Mouse (Mus musculus) left cerebral cortex, postnatal 25 days (tissue): ENCODE results near the gene Hspa14. TPM values are rescaled to one million over a fixed set of nuclear protein-coding genes. Genes with fewer than 3 reads are reported as not detected.

ENCODE experiments used
- DNase-seq, 2 experiments: peaks; one replicate each; pipeline ENCODE4 v3.0.0; 2022; ENCODE audit warnings: low spot score in 2 of 2, mixed read lengths in 1 of 2
- intact Hi-C: fragments of 180-260 bp; cut with DNase I; formaldehyde crosslinking; loops from one replicate; pipeline ENCODE4 v1.15.1; 2025
- total RNA-seq, 2 experiments: library from RNA; stranded (reverse); gene quantifications; 2 replicates each; pipeline ENCODE4 v1.2.3; 2021

The Hspa14 gene
- total RNA-seq = 10 to 100 TPM; 42.8 to 46.9 TPM

GRCm38 (mm10) chr2:3512552-3513454 lies at the start of gene Hspa14, which contains the start of the genes Gm45902 and Cdnf:
Gene Hspa14 (minus strand): TSS chr2:3512814.
Gene Gm45902 (minus strand): TSS chr2:3512790.
Gene Cdnf (plus strand): TSS chr2:3513030.
- intact Hi-C loops = loop anchor here (2.0 to 5.0 kb wide), 2 partner anchors 38 to 96 kb away; partner anchors contain the start of gene Suv39h2
- DNase-seq = peak; percentile 98 to 99

- intact Hi-C loops = loop anchor here (1.0 to 10.0 kb wide), 3 partner anchors 224 to 948 kb away; no protein-coding TSS in a partner anchor
- peak; percentile 61 to 62 for DNase-seq
These were observed 34.0 kb upstream of the Hspa14 start for GRCm38 (mm10) chr2:3546588-3546987.

GRCm38 (mm10) chr2:3546055-3546454 lies 33.4 kb upstream of the Hspa14 start:
- intact Hi-C loops = loop anchor here (1.0 to 10.0 kb wide), 3 partner anchors 225 to 949 kb away; no protein-coding TSS in a partner anchor
- no peak for DNase-seq

- DNase-seq = no peak
- intact Hi-C loops = loop anchor here (10.0 kb wide), 1 partner anchor 953 kb away; no protein-coding TSS in a partner anchor
These were observed 28.9 kb upstream of the Hspa14 start for GRCm38 (mm10) chr2:3541307-3542079.

DNA sequence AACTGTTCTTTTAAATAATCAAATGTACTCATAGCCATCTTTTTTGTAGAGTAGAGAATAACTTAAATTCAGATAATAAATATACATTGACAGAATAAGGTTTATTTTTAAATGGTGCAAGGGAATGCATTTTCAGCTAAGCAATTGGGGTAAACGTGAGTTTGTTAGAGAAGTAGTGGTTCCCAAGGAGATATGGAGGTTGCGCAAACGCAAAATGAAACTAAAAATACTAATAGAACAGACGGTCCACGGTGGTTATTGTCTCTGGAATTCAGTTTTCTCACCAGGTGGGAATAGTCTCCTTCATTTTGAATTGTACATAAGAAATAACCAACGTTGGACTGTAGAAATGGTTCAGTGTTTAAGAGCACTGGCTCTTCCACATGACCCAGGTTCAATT lies 13.7 kb upstream of the Hspa14 start:
- intact Hi-C loops = no loop called here
- no peak for DNase-seq

GRCm38 (mm10) chr2:3522558-3522957 lies 9.9 kb upstream of the Hspa14 start:
- DNase-seq = no peak
- intact Hi-C loops = no loop called here

DNA sequence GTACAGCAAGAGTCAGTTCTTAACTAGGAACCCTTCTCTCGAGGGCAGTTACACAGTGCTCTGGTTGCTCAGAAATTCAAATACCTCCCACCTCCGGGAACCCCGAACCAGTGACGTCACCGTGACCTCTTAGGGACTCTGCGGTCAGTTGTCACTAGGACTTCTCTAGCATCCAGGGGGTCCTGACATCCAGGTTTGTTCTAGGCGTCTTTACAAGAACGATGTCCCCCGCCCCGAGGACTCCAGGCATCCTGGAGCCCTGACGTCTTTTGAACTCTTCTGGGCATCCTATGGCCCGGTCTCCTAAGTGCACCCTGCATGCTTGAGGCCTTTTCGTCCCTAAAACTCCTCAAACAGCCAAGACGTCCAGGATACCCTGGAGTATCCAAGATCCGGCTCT lies 538 bp downstream of the Hspa14 start:
- peak in 1 of 2 experiments; percentile 14 for DNase-seq
- intact Hi-C loops = loop anchor here (2.0 to 5.0 kb wide), 2 partner anchors 37 to 95 kb away; partner anchors contain the start of gene Suv39h2

- intact Hi-C loops = no loop called here
- no peak for DNase-seq
These were observed 11.7 kb downstream of the Hspa14 start for GRCm38 (mm10) chr2:3500886-3501285.

GRCm38 (mm10) chr2:3499543-3499942 lies 13.1 kb downstream of the Hspa14 start:
- intact Hi-C loops = no loop called here
- DNase-seq = no peak

- intact Hi-C loops = no loop called here
- DNase-seq = no peak
These were observed 18.7 kb downstream of the Hspa14 start for GRCm38 (mm10) chr2:3493833-3494409.

GRCm38 (mm10) chr2:3489816-3490215 lies 22.8 kb downstream of the Hspa14 start:
- intact Hi-C loops = no loop called here
- DNase-seq = no peak

DNA sequence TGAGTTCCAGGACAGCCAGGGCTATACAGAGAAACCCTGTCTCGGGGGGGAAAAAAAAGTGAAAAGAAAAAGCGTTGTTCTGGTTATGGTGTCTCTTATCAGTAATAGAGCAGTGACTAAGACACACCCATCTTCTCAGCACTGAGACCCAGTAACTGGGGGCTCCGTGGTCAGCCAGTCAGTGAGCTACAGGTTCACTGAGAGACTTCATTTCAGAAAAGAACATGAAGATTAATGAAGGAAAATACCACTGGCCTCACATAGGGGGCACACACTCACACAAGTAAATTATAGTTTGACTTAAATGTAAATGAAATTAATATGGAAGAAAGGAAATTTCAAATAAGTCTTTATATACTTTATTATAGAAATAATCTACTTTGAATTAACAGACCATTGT lies 32.4 kb downstream of the Hspa14 start:
- no peak for DNase-seq
- intact Hi-C loops = no loop called here

GRCm38 (mm10) chr2:3475746-3476251 lies 36.8 kb downstream of the Hspa14 start:
- intact Hi-C loops = loop anchor here (2.0 kb wide), 3 partner anchors 37 to 143 kb away; partner anchors contain the start of genes Cdnf, Dclre1c, Gm45902 and Hspa14
- DNase-seq = no peak

GRCm38 (mm10) chr2:3474861-3475283 lies 37.7 kb downstream of the Hspa14 start, which contains the start of gene Suv39h2:
Gene Suv39h2 (minus strand): TSS chr2:3475031.
- DNase-seq = peak; percentile 95 to 97
- intact Hi-C loops = loop anchor here (2.0 kb wide), 3 partner anchors 38 to 142 kb away; partner anchors contain the start of genes Cdnf, Dclre1c, Gm45902 and Hspa14

- intact Hi-C loops = loop anchor here (2.0 kb wide), 3 partner anchors 38 to 142 kb away; partner anchors contain the start of genes Cdnf, Dclre1c, Gm45902 and Hspa14
These were observed 38.2 kb downstream of the Hspa14 start for GRCm38 (mm10) chr2:3474361-3474805.

GRCm38 (mm10) chr2:3473891-3474290 lies 38.7 kb downstream of the Hspa14 start:
- no peak for DNase-seq
- intact Hi-C loops = loop anchor here (2.0 kb wide), 3 partner anchors 39 to 141 kb away; partner anchors contain the start of genes Cdnf, Dclre1c, Gm45902 and Hspa14

More at GRCm38 (mm10) chr2:3474361-3474805, 38.2 kb downstream of the Hspa14 start:
- DNase-seq = peak; percentile 61 to 66

DNA sequence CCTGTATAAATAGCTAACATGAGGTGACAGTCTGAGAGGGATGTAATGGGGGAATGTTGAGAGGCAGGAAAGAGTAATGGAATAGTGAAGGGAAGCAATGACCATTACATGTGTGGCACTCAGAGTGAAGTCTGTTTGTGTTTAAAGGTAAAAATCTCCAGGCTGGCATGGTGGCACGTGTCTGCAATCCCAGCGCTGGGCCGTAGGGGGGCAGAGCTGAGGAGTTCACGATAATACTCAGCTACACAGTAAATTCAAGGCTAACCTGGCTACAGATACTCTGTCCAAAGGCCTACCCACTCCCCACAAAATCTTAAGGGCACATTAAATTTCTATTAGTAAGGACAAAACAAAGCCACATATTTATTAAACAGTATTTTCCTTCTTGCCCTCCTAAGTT lies 56.0 kb downstream of the Hspa14 start:
- intact Hi-C loops = no loop called here
- no peak for DNase-seq

DNA sequence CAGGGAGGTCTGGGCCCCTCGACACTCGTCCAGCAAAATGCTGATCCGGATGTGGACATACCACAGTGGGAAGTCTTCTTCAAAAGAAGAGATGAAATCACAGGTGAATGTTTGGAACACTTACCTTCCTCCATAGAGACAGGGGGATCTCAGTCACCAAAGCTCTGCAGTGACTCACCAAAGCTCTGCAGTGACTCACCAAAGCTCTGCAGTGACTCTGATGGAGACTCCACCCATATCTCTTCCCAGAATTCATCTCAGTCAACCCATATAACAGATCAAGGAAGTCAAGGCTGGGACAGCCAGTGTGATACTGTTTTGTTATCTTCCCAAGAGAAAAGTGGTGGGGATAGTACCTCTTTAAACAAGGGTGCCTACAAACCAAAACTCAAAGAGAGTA lies 59.5 kb downstream of the Hspa14 start:
- DNase-seq = peak in 1 of 2 experiments; percentile 12
- intact Hi-C loops = no loop called here

GRCm38 (mm10) chr2:3449431-3449830 lies 63.2 kb downstream of the Hspa14 start:
- peak; percentile 54 to 92 for DNase-seq

More at GRCm38 (mm10) chr2:3449431-3449830, 63.2 kb downstream of the Hspa14 start:
- intact Hi-C loops = no loop called here
